Mouse (Mus musculus): Measurements from ENCODE around the gene Tbc1d2. TPM values are rescaled to one million over a fixed set of nuclear protein-coding genes. Genes with fewer than 3 reads are reported as not detected.

Tbc1d2 gene
- polyA plus RNA-seq, 1 experiment from 2014 or later: 5.2 TPM

DNA sequence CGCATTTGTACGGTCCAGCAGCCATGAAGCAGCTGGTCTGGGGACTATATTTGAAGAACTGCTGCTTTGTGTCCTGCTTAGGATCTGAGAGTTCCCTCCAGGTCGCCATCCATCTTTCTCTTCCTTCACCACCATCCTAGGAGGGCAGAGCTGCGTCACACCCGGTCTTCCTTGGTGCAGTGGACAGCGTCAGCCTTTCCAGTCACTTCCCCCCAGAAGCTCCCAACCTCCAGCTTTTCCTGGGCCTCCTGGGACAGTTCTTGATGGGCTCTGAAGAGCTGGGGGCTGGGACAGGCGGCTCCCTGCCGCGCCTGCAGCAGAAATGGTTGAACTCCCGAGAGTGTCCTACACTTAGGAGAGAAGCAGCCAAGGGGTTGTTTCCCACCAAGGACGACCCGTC is 75.2 kb downstream of the Tbc1d2 start:
- 53% methylated on average over 10 of the region's 12 CpGs for WGBS
- H3K9me3 ChIP-seq (ENCODE audit: control insufficient read depth): no peaks in the 10 kb centered on the region
- H3K27me3 ChIP-seq (replicated peaks; ENCODE audit: control insufficient read depth, insufficient read depth, low read length): no peaks in the 10 kb centered on the region
- H3K36me3 ChIP-seq (ENCODE audit: control insufficient read depth, insufficient read depth): no peaks in the 10 kb centered on the region; the same call in 1 of the 2 replicates
- H3K27ac ChIP-seq (ENCODE audit: low read depth, low read length): peak overlapping the region; percentile 60
- H3K4me1 ChIP-seq (replicated peaks; ENCODE audit: control insufficient read depth, insufficient read depth, low read length): no peaks in the 10 kb centered on the region; the same call in 1 of the 2 replicates
- H3K9ac ChIP-seq (ENCODE audit: low read depth, low read length): no peak overlapping the region
- no peak for ATAC-seq
- no peak for TF ChIP-seq CTCF (IDR thresholded peaks at IDR 0.05; ENCODE audit: low read depth)
- H3K4me3 ChIP-seq (ENCODE audit: low read depth, low read length): no peak overlapping the region
- H3K4me2 ChIP-seq (replicated peaks; ENCODE audit: low read depth): no peak overlapping the region

GRCm38 (mm10) chr4:46574024-46574753 is 75.8 kb downstream of the Tbc1d2 start:
- Histone ChIP-seq H3K36me3 (ENCODE audit: control insufficient read depth, insufficient read depth) (no peaks in the 10 kb centered on the region; the same call in 1 of the 2 replicates), H3K4me2 (replicated peaks; ENCODE audit: low read depth) (no peak overlapping the region), H3K9ac (ENCODE audit: low read depth, low read length) (no peak overlapping the region), H3K4me1 (replicated peaks; ENCODE audit: control insufficient read depth, insufficient read depth, low read length) (no peaks in the 10 kb centered on the region; the same call in 1 of the 2 replicates), H3K9me3 (ENCODE audit: control insufficient read depth) (no peaks in the 10 kb centered on the region), H3K4me3 (ENCODE audit: low read depth, low read length) (no peak overlapping the region), H3K27me3 (replicated peaks; ENCODE audit: control insufficient read depth, insufficient read depth, low read length) (no peaks in the 10 kb centered on the region), H3K27ac (ENCODE audit: low read depth, low read length) (peak overlapping the region; percentile 60; the same call in 1 of the 2 replicates)
- WGBS: 34% methylated on average over 9 of the region's 9 CpGs
- no peak for TF ChIP-seq CTCF (IDR thresholded peaks at IDR 0.05; ENCODE audit: low read depth)
- peak; percentile 34; the same call in 1 of the 2 replicates for ATAC-seq

GRCm38 (mm10) chr4:46572616-46573015 is 77.4 kb downstream of the Tbc1d2 start:
- 78% methylated on average over 4 of the region's 4 CpGs for WGBS
- TF ChIP-seq CTCF (IDR thresholded peaks at IDR 0.05; ENCODE audit: low read depth): no peak

DNA sequence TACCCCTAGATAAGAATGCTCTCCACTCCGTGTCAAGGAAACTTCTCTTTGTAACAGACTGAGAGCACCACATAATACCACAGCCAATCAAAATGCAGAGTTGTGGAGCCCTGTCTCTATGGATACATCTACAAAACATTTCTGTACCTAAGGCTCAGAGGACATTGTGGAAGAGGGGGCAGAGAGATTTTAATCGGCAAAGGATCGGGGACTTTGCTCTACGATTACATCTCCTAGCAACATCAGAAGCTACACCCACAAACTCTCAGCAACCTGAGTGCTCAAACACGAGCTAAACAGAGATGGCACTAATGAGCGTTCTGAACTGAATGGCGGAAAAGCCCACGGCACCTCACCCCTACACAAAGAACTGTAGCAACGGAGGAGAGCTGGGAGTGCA is 78.3 kb downstream of the Tbc1d2 start:
- Histone ChIP-seq H3K27me3 (replicated peaks; ENCODE audit: control insufficient read depth, insufficient read depth, low read length) (no peaks in the 10 kb centered on the region), H3K36me3 (ENCODE audit: control insufficient read depth, insufficient read depth) (no peaks in the 10 kb centered on the region; the same call in 1 of the 2 replicates), H3K4me1 (replicated peaks; ENCODE audit: control insufficient read depth, insufficient read depth, low read length) (no peaks in the 10 kb centered on the region; the same call in 1 of the 2 replicates), H3K9me3 (ENCODE audit: control insufficient read depth) (no peaks in the 10 kb centered on the region), H3K4me2 (replicated peaks; ENCODE audit: low read depth) (no peak overlapping the region), H3K9ac (ENCODE audit: low read depth, low read length) (no peak overlapping the region), H3K4me3 (ENCODE audit: low read depth, low read length) (no peak overlapping the region), H3K27ac (ENCODE audit: low read depth, low read length) (no peak overlapping the region)
- TF ChIP-seq CTCF (IDR thresholded peaks at IDR 0.05; ENCODE audit: low read depth): peak; percentile 16; the same call in 1 of the 2 replicates
- WGBS: 59% methylated on average over 9 of the region's 9 CpGs
- ATAC-seq: peak; percentile 70

More at GRCm38 (mm10) chr4:46572616-46573015, 77.4 kb downstream of the Tbc1d2 start:
- Histone ChIP-seq H3K4me2 (replicated peaks; ENCODE audit: low read depth) (no peak overlapping the region), H3K9me3 (ENCODE audit: control insufficient read depth) (no peaks in the 10 kb centered on the region), H3K36me3 (ENCODE audit: control insufficient read depth, insufficient read depth) (no peaks in the 10 kb centered on the region; the same call in 1 of the 2 replicates), H3K4me3 (ENCODE audit: low read depth, low read length) (no peak overlapping the region), H3K27ac (ENCODE audit: low read depth, low read length) (0 out of 2 replicates have a peak overlapping the region, but pooled peaks have one; percentile 46), H3K4me1 (replicated peaks; ENCODE audit: control insufficient read depth, insufficient read depth, low read length) (no peaks in the 10 kb centered on the region; the same call in 1 of the 2 replicates), H3K9ac (ENCODE audit: low read depth, low read length) (no peak overlapping the region), H3K27me3 (replicated peaks; ENCODE audit: control insufficient read depth, insufficient read depth, low read length) (no peaks in the 10 kb centered on the region)
- no peak for ATAC-seq

DNA sequence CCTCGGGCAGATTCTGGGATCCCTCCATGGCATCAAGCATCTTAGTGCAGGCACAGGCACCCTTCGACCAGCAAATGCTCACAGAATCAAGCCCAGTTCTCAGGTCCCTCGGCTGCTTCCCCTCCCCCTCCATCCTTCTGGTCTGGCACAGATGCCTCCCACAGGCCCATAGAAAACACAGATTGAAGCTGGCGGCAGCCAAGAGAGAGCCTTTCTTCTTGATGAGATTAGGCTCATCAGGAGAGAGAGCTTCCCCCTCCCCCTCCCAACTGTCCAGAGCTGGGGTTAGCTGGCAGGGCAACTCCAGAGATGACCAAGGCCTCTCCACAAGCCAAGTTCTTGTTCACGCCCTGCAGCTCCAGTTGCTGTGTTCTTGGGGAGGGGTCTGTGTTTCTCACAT is 80.3 kb downstream of the Tbc1d2 start:
- 0 out of 2 replicates have a peak overlapping the region, but pooled peaks have one; percentile 3 for H3K9ac ChIP-seq (ENCODE audit: low read depth, low read length)
- WGBS: 49% methylated on average over 5 of the region's 5 CpGs
- no peak for ATAC-seq
- H3K4me1 ChIP-seq (replicated peaks; ENCODE audit: control insufficient read depth, insufficient read depth, low read length): no peaks in the 10 kb centered on the region; the same call in 1 of the 2 replicates
- TF ChIP-seq CTCF (IDR thresholded peaks at IDR 0.05; ENCODE audit: low read depth): no peak
- no peak overlapping the region for H3K4me2 ChIP-seq (replicated peaks; ENCODE audit: low read depth)
- H3K27me3 ChIP-seq (replicated peaks; ENCODE audit: control insufficient read depth, insufficient read depth, low read length): no peaks in the 10 kb centered on the region
- H3K36me3 ChIP-seq (ENCODE audit: control insufficient read depth, insufficient read depth): no peaks in the 10 kb centered on the region; the same call in 1 of the 2 replicates
- 0 out of 2 replicates have a peak overlapping the region, but pooled peaks have one; percentile 7 for H3K27ac ChIP-seq (ENCODE audit: low read depth, low read length)
- H3K9me3 ChIP-seq (ENCODE audit: control insufficient read depth): no peaks in the 10 kb centered on the region
- no peak overlapping the region for H3K4me3 ChIP-seq (ENCODE audit: low read depth, low read length)

- no peak overlapping the region for H3K4me2 ChIP-seq (replicated peaks; ENCODE audit: low read depth)
- no peaks in the 10 kb centered on the region for H3K9me3 ChIP-seq (ENCODE audit: control insufficient read depth)
- WGBS: 90% methylated on average over 8 of the region's 8 CpGs
- no peak overlapping the region for H3K27ac ChIP-seq (ENCODE audit: low read depth, low read length)
- no peaks in the 10 kb centered on the region; the same call in 1 of the 2 replicates for H3K4me1 ChIP-seq (replicated peaks; ENCODE audit: control insufficient read depth, insufficient read depth, low read length)
- ATAC-seq: no peak
- H3K27me3 ChIP-seq (replicated peaks; ENCODE audit: control insufficient read depth, insufficient read depth, low read length): no peaks in the 10 kb centered on the region
- no peak for TF ChIP-seq CTCF (IDR thresholded peaks at IDR 0.05; ENCODE audit: low read depth)
- H3K9ac ChIP-seq (ENCODE audit: low read depth, low read length): no peak overlapping the region
- no peak overlapping the region for H3K4me3 ChIP-seq (ENCODE audit: low read depth, low read length)
- peaks cover under 1% of the 10 kb centered on the region; the same call in 1 of the 2 replicates for H3K36me3 ChIP-seq (ENCODE audit: control insufficient read depth, insufficient read depth)
Measured at GRCm38 (mm10) chr4:46568169-46568568, 81.8 kb downstream of the Tbc1d2 start.

Measured in intestine, postnatal 0 days (tissue).